Mouse (Mus musculus): ENCODE results near the gene Igf2bp1.
A peak's percentile ranks its signal among the peaks of the same experiment; 100 is the strongest.

The Igf2bp1 gene

DNA sequence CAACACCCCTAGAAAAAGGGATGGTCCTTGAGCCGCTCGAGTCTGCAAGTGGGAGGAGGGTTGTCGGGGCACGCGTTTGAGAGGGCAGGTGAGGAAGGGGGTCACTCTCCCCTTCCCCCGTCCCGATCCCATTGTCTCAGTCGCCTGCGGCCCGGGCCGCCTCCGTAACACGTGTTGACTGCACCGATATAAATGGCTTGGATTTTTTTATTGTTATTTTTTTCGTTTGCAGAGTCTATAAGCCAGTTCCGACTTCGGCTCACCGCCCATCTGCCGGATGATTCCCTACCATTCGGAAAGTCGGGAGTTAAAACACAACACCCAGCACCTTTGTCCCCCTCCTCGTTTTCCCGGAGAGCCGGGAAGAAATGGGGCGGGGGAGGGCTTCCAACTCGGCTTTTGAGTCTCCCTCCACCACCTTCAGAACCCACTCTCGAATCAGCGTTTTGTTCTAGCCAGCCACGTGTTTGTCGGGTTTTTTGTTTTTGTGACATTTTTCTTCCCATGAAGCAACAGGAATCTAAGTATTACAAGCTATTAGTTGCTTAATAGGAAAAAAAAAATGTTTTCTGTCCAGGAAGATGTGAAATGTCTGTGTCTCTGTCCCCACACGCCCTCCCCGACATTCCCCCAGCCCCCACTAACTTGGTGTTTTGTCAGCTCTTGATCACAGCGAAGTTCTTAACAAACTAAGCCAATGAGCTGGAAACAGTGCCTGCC is 1.9 kb upstream of the Igf2bp1 start:
- no peak for DNase-seq (ENCODE audit: low spot score in 2 of 2)

DNA sequence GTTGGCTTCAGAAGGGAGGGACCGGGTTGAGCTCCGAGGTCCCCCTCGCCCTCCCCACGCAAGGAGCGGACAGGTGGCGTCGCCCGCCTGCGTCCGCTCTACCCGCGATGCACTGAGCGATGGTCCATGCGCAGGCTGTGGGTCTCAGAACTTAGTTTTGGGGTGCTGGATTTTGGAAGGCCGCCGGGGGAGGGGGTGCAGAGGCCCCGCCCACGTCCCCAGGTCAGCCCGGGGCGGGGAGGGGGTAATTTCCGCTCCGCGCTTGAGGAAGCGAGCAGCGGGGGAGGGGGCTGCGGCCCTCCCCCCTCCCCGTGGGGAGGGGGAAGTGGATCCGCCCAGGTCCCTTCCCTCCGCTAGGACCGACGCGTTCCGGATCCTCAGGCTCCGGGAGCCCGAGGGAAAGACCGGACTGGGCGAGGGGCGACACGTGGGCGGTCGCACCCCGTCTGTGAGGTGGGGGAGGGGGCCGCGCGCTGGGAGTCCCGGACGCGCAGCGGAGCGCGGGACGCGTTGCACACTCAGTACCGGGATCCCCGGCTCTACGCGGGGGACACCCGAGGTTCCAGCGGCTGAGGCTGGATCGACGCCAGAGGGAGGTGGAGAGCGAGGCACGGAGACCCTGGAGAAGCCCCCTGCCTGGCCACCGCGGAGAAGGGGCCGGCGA is 1.2 kb upstream of the Igf2bp1 start:
- DNase-seq (ENCODE audit: low spot score in 2 of 2): peak in 1 of 2 experiments; percentile 9

DNA sequence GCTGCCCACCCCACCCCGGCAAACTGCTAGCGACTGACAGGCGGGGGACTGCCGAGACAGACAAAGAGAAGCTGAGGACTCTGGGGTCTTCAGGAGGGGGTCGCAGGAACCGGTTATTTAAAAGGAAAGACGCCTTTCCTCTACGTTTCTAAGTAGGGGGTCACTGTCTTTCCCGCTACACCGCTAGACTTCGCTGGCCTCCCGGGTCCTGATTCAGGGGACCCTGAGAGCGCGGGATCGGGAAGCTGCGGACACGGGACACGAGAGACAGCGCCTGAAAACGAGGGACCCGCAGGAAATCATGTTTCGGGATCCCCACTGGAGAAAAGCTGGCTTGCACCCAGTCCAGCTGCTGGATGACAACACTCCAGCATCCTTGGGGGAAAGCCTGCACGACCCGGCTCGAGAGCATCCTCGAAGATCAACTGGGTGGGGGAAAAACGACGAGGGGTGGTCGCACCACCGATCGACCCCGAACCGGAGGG is 669 bp upstream of the Igf2bp1 start:
- no peak for DNase-seq (ENCODE audit: low spot score in 2 of 2)

DNA sequence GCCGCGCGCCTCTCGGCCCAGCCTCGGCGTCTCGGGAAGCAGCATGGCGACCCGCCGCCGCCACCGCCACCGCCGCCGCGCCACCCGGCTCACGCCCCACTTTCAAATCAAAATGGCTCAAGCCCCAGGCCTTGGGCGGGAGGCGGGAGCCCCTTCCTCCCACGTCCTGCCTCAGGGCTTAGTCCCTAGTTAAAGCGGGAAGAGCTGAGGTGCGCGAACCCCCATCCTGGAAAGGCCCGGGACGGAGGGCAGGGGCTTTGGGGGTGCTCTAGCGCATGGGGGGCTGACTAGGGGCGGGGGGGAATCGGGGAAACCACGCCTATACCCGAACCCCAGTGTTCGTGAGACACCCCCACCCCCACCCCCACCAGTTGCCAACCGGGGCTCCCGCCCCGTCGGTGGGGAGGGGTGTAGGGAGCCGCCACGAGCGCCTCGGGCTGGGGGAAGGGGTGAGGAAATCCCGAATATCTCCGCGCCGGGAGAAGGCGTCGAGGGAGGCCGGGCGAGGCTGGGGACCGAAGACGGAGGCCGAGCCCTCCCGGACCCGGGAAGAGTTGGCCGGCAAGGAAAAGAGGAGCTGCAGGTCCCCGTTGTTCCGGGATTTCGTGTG is 842 bp downstream of the Igf2bp1 start:
- peak in 1 of 2 experiments; percentile 15 for DNase-seq (ENCODE audit: low spot score in 2 of 2)

DNA sequence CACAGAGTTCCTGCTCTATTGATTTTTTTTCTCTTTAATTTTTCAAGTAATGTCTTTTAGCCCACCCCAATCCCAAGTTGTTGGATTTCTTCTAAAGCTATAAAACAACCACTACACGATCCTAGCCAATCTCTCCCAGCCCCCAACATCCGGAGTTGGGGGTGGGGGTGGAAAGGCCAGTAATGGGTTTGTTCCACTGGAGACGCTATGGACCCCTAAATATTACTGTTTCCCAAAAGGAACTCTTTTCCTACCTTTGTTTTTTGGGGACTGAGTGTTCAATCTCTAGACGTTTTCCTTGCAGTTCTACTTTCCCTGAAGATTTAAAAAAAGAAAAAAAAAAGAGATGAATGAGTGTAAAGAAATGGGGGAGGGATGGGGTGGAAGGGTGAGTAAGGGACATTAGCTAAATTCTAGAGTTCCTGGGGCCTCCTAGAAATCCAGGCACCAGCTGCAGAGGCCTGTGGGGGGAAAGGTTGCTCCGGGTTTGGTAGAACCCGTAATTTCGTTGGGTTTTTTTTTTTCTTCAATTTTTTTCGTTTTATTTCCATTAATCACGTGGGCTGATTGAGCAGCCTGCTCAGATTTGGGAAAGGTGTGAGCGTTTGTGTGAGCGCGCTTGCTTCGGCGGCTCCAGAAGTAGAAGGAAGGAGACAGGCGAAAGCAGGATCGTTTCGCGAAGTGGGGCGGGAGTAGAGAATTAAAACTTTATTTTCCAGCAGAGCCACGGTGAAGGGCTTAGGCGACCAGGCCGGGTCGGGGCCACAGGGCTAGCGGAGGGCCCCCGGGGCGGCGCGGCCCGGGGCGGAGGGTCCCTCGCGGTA is 1.6 kb downstream of the Igf2bp1 start:
- DNase-seq (ENCODE audit: low spot score in 2 of 2): no peak

DNA sequence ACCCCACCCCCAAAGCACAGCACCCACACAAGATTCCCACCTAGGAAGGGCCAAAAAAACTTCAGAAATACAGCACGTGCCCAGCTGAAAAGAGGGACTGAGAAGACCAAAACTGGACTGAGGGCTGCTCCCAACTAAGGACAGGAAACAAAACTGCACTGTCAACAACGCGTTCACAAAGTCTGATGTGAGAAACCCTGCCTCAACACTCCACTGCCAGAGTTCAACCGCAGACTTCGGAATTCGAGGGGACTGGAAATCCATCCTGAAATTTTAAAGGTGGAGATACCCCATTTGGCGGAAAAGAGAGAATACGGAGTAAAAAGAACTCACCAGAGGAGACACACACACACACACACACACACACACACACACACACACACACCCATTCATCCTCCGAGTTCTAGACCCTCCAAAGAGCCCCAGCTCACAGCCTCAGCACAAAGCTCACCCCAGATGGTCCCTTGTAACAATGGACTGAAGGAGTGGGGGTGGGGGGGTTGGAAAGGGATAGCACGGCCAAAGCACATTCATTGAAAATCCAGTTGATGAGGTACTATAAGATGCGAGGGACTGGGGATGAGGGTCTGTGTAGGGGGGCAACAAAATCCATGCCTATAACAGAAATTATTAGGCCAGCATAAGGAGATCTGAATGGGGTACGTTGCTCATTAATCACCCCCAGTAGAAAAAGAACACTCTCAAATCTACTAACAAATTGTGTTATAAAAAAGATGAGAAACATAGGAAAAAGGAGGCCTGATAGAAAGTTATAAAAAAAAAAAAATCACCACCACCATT is 2.4 kb downstream of the Igf2bp1 start:
- DNase-seq (ENCODE audit: low spot score in 2 of 2): no peak

DNA sequence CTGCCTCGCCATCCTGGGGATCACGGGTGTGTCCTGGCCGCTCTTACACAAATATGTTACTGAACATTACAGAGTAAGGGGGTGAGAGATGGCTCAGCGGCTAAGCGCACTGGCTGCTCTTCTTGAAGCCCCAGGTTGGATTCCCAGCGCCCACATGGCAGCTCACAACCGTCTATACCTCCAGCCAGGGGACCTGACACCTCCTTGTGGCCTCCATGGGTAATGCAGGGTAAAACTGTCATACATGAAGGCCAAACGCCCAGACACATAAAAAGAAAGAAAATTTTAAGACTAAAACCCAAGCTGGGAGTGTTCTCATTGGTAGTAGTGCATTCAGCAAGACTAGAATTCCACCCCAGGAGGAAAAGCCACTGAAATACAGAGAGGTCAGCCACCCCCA is 11.6 kb downstream of the Igf2bp1 start:
- no peak for DNase-seq (ENCODE audit: low spot score in 2 of 2)

DNA sequence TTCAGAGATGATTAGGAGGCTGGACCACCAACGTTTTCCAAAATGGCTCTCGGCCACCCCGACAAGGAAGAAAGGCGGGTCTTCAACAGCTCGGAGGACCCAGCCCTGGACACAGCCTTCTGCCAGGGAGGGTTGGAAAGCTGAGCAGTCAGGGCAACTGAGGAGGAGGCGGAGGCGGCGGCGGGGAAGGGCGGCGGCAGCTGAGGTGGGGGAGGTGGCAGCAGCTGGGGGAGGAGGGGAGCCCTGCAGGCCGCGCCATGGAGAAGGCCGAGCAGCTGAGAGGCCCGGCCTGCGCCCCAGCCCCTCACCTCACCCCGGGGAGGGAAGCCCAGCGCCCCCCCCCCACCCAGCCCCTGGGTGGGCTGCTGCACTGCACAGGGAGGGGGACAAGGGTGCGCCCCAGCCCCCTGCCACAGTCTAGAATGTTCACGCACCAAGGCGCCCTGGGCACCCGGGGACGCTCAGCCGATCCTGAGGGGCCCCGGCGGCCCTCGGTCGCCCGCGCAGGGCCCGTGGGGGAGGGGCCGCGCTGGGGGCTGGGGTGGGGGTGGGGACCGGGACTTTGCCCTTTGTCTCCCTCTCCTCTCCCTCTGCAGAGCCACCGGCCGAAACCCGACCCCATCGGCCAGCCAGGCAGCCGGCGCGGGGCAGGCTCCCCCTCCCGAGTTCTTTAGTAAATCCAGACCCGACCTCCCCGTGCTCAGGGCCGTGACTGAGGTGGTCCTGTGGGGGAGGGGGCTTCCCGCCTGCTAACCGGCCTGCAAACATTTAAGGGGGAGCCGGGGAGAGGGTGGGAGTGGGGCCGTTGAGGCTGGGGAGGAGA is 14.6 kb downstream of the Igf2bp1 start:
- DNase-seq (ENCODE audit: low spot score in 2 of 2): no peak

DNA sequence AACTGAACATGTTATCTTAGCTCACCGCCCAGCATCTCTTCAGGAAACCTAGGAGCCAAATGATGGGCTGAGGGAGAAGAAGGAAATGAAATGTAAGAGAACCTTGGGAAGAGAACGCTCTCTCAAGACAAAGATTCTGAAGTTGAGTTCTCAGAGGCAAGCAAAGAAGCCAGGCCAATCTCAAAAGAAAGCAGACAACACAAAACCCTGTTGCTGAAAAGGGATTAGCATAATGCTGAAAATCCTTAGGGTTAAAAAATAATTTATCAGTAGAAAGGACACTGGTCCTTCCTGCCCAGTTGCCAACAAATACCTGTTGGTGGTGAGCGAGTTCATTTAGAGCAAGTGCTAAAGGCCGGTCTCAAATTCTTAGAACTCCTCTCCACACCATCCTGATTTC is 15.3 kb downstream of the Igf2bp1 start:
- DNase-seq (ENCODE audit: low spot score in 2 of 2): no peak

DNA sequence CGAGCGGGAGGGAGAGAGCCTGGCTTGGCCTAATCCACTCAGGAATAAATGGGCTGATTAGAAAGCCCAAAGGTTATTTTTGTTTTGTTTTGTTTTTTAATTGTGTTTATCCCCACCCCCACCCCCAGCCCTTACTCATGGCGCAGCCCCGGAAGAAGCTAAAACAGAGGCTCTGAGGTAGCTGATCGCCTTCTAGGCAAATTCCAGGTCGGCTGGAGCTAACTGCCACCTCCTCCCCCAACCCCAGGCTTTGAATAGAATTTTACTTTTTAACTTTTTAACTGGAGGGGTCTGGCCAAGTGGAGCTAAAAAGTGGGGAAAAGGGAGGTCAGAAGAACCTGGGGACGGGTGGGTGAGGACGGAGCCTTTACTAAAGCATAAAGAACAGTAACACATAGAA is 15.9 kb downstream of the Igf2bp1 start:
- no peak for DNase-seq (ENCODE audit: low spot score in 2 of 2)

DNA sequence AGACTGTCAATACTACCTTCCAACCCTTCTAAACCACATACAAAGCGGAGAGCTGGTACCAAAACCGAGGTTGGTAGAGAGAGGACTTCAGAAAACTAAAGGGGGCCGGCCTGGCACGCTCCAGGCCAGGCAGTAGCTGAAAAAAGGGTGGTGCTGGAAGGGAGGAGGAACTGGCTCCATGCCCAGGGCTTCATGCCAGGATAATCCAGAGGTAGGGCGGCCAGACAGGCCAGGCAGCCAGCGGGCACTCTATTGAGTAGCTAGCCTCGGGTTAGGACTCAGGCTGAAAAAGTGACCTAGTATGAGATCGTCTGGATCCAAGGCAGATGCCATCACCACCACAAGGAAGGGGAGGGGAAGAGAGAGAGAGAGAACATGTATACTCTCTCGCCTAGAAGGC is 17.2 kb downstream of the Igf2bp1 start:
- no peak for DNase-seq (ENCODE audit: low spot score in 2 of 2)

DNA sequence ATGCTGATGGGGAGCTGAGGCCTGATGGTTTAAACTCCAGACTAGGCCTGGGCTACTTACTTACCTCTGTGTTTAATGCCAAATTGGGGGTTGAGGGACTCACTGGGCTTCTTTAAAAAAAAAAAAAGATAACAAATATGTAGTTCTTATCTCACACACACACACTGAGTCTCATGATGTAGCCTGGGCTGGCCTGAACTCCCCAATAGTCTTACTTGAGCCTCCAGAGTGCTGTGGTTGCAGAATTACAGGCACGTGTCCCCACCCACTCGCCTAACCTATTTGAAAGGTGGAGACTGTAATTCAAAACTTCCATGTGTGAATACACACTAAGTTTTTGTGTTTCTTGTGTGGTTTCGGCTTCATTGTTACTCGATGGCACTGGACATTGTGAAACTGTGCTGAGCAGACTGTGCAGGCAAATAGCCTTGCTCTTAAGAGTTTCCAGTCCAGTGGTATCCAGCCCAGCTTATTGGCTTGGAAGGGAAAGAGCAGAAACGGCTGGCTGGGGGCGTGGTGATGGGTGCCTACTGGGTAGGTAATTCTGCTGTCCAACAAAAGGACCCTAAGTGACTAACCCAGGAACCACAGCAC is 17.8 kb downstream of the Igf2bp1 start:
- no peak for DNase-seq (ENCODE audit: low spot score in 2 of 2)

DNA sequence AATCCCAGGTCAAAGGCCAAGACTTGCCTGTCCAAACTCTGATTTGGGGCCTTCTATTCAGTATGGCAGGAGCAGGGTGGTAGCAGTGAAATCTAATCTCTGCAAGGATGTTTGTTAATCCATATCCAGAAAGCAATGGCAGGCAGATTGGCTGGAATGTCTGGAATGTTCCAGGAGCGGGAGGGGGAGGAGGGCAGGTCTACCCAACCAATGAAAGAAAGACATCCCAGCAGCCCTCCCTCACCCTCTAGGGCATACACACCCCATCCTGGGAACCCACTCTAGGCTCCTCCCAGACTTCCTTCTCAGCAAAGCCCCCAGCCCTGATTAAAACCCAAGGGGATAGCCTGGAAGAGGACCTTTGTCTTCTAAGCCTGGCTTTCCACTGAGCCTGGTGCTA is 23.3 kb downstream of the Igf2bp1 start:
- DNase-seq (ENCODE audit: low spot score in 2 of 2): no peak

DNA sequence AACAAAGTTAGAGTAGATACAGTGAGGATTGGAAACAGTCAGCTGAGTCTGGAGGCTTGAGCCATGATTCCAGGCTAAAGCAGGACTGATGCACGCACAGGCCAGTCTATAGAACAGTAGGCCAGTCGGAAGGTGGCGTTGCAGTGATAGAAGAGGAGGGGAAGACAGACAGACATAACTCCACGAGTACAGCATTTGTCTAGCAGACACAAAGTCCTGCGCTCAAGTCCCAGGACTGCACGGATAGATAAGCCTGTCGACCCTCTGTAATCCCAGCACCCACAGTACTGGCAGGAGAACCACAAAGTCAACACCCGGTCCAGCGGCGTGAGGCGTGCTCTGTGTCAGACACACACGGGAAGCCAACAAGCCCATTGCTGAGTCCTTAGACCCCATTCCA is 23.9 kb downstream of the Igf2bp1 start:
- DNase-seq (ENCODE audit: low spot score in 2 of 2): no peak

DNA sequence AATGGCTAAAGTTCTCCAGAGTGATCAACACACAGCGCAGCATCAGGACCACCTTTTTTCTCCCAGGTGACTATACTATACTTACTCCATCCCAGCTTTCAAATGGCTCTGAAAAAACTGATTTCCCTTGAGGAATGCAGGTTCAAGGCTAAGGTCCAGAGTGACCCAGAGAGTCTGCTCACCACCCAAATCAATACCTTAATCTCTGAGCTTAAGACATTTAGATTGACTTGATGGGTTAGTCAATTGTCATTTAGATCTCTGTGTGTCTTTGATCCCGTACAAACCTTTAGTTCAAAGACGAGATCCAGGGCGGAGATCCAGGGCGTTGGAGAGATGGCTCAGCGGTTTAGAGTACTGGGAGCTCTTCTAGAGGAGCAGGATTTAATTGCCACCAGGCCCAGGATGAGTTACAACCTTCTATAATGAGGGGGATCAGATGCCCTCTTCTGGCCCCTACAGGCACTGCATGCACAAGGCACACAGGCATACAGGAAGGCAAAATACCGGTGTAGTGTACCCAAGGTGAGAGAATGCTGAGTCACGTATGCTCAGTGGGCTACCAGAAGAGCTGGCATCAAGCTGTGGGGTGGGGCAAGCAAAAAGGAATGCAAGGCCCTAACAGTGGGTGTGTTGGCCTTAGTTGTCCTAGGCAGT is 24.9 kb downstream of the Igf2bp1 start:
- peak; percentile 35 to 59 for DNase-seq (ENCODE audit: low spot score in 2 of 2)

DNA sequence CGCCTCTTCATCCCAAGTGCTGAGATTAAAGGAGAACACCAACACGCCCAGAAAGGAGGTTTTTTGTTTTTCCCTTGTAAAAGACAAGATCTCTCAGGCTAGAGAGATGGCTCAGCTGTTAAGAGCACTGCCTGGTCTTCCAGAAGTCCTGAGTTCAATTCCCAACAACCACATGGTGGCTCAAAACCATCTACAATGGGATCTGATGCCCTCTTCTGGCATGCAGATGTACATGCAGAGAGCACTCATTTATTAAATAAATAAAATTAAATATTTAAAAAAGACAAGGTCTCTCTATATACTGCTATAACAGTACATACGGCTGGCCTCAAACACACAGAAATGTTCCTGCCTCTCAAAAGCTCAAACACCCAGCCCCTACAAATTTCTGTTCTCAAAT is 27.3 kb downstream of the Igf2bp1 start:
- no peak for DNase-seq (ENCODE audit: low spot score in 2 of 2)

DNA sequence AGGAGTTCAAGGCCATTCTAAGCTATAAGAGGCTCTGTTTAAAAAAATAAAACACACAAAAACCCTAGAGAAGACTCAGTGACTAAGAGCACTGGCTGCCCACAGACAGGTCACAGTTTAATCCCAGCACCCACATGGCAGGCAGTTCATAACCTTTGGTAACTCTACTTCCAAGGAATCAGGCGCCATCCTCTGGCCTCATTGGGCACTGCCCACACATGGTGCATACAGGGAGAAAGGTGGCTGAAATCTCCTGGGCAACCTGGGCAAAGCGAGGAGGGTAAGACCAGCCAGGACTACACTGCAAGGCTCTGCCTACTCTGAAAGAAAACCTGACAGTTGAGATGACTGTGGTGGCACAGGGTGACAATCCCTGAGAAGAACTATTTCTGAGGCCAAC is 29.4 kb downstream of the Igf2bp1 start:
- no peak for DNase-seq (ENCODE audit: low spot score in 2 of 2)

DNA sequence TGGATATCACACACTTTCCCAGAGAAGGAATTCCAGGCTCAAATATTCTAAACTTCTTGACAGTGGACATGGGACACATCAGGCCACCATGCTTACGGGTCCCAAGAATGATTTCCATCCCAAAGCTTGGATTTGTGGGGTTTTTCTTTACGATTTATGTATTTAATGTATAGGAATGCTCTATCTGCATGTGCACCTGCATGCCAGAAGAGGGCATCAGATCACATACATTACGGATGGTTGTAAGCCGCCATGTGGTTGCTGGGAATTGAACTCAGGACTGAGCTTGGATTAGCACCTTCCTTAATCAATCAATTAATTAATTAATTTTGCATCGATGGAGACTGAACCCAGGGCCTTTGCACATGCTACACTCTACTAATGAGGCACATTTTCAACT is 30.0 kb downstream of the Igf2bp1 start:
- DNase-seq (ENCODE audit: low spot score in 2 of 2): no peak

DNA sequence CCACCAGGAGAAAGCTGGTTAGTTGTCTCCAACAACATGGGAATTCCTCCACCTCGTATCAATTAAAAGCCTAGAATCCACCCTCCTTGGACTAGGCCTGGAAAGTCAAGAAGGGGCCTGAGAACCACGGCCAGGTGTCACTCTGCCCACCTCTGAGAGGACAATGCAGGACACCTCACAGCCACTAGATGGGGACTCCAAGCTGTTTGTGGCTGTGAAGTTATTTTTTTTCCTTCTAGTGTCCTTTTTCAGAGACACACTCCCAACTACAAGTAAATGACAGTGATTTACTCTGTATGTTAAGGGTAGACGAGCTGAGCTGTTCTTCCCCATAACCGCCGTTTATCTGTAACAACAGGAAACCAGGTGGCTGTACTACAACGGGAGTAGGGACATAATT is 32.6 kb downstream of the Igf2bp1 start:
- no peak for DNase-seq (ENCODE audit: low spot score in 2 of 2)

DNA sequence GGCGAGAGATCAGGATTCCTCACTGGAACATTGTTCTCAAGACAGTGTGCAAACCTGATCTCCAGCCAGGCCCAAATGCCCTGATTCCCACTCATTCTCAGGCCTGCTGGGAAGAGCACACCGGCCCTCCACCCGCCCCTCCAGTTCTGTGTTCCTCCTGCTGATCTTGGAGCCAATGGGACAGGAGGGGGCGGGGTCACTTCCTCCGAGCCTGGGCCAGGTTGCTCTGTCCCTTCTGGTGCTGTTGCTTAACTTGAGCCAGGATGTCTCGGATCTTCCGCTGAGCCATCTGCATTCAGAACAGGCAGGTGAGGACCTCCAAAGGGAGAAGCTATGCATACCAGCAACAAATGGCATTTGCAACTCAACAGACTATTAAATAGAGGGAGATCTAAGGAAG is 42.4 kb downstream of the Igf2bp1 start:
- no peak for DNase-seq (ENCODE audit: low spot score in 2 of 2)
